Mouse (Mus musculus) layer of hippocampus, postnatal 14 days (tissue): Measurements from ENCODE around the gene Morc3. TPM values are rescaled to one million over a fixed set of nuclear protein-coding genes. Genes with fewer than 3 reads are reported as not detected.
"Not testable (repeated sequence)": the region's sequence is repeated elsewhere in the genome, so short reads cannot be mapped to it uniquely, and the experiment has no call there.

ENCODE experiments used
- DNase-seq, 2 experiments: peaks; one replicate each; pipeline ENCODE4 v3.0.0; 2021 to 2022; ENCODE audit warnings: low spot score in 2 of 2, mixed read lengths in 1 of 2
- total RNA-seq, 2 experiments: library from RNA; stranded (reverse); gene quantifications; 2 replicates each; pipeline ENCODE4 v1.2.3; 2021

The Morc3 gene
- total RNA-seq, 2 experiments from 2014 or later: 32.1 to 36.1 TPM

GRCm38 (mm10) chr16:93817371-93817770 is 14.6 kb upstream of the Morc3 start:
- no peak for DNase-seq

- DNase-seq: no peak
These were observed 13.1 kb upstream of the Morc3 start for GRCm38 (mm10) chr16:93818691-93819324.

GRCm38 (mm10) chr16:93819325-93819696 is 12.6 kb upstream of the Morc3 start:
- DNase-seq: no peak

- no peak for DNase-seq
These were observed 11.9 kb upstream of the Morc3 start for GRCm38 (mm10) chr16:93820040-93820439.

- DNase-seq: no peak
These were observed 10.2 kb upstream of the Morc3 start for GRCm38 (mm10) chr16:93821706-93822105.

GRCm38 (mm10) chr16:93822433-93823225 is 9.3 kb upstream of the Morc3 start:
- peak in 1 of 2 experiments; percentile 77 for DNase-seq

GRCm38 (mm10) chr16:93824799-93825198 is 7.1 kb upstream of the Morc3 start:
- DNase-seq: no peak

- no peak for DNase-seq
These were observed 6.5 kb upstream of the Morc3 start for GRCm38 (mm10) chr16:93825463-93825862.

GRCm38 (mm10) chr16:93826054-93826453 is 5.9 kb upstream of the Morc3 start:
- DNase-seq: no peak

GRCm38 (mm10) chr16:93826478-93826877 is 5.4 kb upstream of the Morc3 start:
- DNase-seq: not testable (repeated sequence)

GRCm38 (mm10) chr16:93826909-93827308 is 5.0 kb upstream of the Morc3 start:
- DNase-seq: no peak

- DNase-seq: no peak
These were observed 2.4 kb upstream of the Morc3 start for GRCm38 (mm10) chr16:93829526-93829925.

- no peak for DNase-seq
These were observed 1.9 kb upstream of the Morc3 start for GRCm38 (mm10) chr16:93830071-93830470.

- no peak for DNase-seq
These were observed 1.0 kb upstream of the Morc3 start for GRCm38 (mm10) chr16:93830916-93831315.

GRCm38 (mm10) chr16:93832451-93833276 is 743 bp downstream of the Morc3 start:
- peak in 1 of 2 experiments; percentile 50 for DNase-seq

- no peak for DNase-seq
These were observed 1.6 kb downstream of the Morc3 start for GRCm38 (mm10) chr16:93833551-93833950.

GRCm38 (mm10) chr16:93834076-93834475 is 2.2 kb downstream of the Morc3 start:
- no peak for DNase-seq

GRCm38 (mm10) chr16:93839049-93839448 is 7.1 kb downstream of the Morc3 start:
- DNase-seq: no peak

GRCm38 (mm10) chr16:93850527-93850926 is 18.6 kb downstream of the Morc3 start:
- DNase-seq: no peak

- no peak for DNase-seq
These were observed 28.0 kb downstream of the Morc3 start for GRCm38 (mm10) chr16:93859967-93860366.

GRCm38 (mm10) chr16:93860686-93861085 is 28.8 kb downstream of the Morc3 start:
- no peak for DNase-seq

GRCm38 (mm10) chr16:93874841-93875240 is 42.9 kb downstream of the Morc3 start:
- DNase-seq: no peak
